Mouse (Mus musculus): ENCODE measurements around the gene Mob3c.

- TF ChIP-seq FLI1 (IDR thresholded peaks at IDR 0.05; ENCODE audit: low read length) (no peak), GATA1 (IDR thresholded peaks at IDR 0.05; ENCODE audit: borderline replicate concordance, low read length) (no peak)
These were observed 15.6 kb upstream of the Mob3c start for GRCm38 (mm10) chr4:115812326-115812725.

Measured in megakaryocyte, embryonic 14.5 days (primary cell).